Mouse (Mus musculus) T-helper 2 cell (primary cell): ENCODE data around the gene Mcrip1.

ENCODE experiments used
- in situ Hi-C: fragments of 300-600 bp; cut with MboI, MseI; formaldehyde crosslinking; loops from one replicate; pipeline ENCODE4 v1.15.1; 2025; ENCODE audit warnings: high pct_unique_total_duplicates

The Mcrip1 gene

GRCm38 (mm10) chr11:120545964-120546363 lies 3.6 kb downstream of the Mcrip1 start:
- in situ Hi-C loops = no loop called here

DNA sequence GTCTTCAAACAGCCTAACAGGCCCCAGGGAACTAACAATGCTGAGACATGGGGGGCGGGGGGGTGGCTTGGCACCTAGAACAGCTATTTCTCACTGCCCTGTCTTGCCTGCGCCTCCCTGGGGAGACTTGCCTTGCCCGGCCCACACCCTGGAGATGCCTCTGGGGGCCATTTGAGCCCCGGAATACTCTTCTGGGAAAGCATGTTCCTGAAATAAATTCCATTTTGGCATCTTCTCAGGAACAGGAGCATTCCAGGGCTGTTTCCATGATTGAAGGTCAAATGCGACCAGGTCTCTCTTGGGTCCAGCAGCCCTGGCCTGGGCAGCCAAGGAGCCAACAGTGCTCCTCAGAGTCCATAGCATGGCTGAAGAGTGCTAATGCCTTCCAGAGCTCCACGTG lies 7.2 kb downstream of the Mcrip1 start:
- in situ Hi-C loops = no loop called here

GRCm38 (mm10) chr11:120541907-120542306 lies 7.6 kb downstream of the Mcrip1 start:
- in situ Hi-C loops = no loop called here

GRCm38 (mm10) chr11:120539285-120540014 lies 10.1 kb downstream of the Mcrip1 start:
- in situ Hi-C loops = no loop called here

DNA sequence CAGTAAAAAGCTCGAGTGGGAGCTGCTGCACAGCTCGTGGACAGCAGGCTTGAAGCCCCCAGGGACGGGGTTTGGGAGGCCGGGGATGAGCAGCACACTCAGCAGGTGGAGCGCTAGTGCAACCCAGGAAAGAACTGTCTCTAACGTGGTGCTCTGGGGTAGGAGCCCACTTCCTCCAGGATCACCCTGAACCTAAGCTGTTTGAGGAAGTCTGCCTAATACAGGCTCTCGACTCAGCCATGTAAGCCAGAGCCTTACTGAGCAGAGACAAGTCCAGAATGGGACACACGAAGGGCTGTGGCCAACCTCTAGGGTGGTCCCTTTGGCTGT lies 10.6 kb downstream of the Mcrip1 start:
- in situ Hi-C loops = no loop called here

DNA sequence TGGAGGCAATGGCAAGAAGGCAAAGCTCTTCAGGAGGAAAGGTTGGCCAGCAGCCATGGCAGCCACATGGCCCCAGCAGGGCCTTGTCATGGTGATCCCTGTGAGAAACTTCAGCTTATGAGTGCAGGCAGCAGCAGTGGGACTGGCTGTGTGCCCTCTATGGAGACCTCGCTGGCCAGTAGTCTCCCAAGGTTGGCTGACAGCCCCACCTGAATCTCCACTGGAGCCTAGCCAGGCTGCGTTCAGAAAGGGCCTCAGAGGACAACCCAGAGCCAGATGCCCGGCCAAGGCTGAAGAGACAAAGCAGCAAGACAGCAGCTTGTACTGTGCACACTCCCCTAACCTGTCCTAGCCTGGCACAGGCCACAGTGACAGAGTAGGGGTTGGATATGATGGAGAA lies 11.0 kb downstream of the Mcrip1 start:
- in situ Hi-C loops = no loop called here

GRCm38 (mm10) chr11:120535804-120536203 lies 13.7 kb downstream of the Mcrip1 start:
- in situ Hi-C loops = no loop called here

DNA sequence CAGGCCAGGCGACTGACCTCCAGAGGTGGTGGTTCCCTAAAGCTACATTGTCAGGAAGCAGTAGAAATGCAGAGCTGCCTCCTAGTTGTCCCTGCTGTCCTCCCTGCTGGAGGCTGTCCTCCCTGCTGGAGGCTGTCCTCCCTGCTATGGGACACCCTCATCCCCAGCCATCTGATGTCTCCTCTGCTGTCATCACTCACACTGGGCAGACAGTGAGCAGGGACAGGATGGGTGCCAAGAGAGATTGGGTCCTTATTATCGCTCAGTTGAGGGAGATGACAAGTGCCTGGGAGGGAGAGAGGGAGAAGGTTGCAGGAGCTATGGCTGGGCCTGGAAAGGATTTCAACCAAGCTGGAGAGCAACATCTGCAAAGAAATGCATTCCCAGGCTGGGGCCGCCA lies 14.4 kb downstream of the Mcrip1 start:
- in situ Hi-C loops = no loop called here

- in situ Hi-C loops = no loop called here
Observed at GRCm38 (mm10) chr11:120534093-120534492, 15.4 kb downstream of the Mcrip1 start.

GRCm38 (mm10) chr11:120531646-120532045 lies 17.9 kb downstream of the Mcrip1 start:
- in situ Hi-C loops = no loop called here

- in situ Hi-C loops = no loop called here
Observed at GRCm38 (mm10) chr11:120530085-120530964, 19.2 kb downstream of the Mcrip1 start, which contains the start of gene Gcgr. TSS of gene Gcgr (plus strand) at chr11:120530699.

DNA sequence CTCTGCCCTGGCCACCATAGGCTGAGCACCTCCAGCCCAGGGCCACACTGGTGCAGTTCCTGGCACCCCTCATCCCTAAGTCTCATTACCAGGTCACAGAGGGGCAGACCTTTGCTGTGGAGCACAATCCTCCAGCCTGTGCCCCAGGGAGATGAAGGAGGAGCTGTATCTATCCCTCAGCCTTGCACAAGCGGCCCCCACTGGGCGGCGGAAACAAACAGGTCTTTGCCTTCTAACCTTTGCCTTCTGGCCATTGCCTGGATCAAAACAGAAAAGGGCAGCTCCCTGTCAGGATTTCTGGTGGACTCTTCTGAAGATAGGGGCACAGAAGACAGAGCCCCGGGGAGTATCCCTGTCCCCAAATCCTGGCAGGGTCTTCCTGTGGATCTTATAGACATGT lies 20.6 kb downstream of the Mcrip1 start:
- in situ Hi-C loops = no loop called here

DNA sequence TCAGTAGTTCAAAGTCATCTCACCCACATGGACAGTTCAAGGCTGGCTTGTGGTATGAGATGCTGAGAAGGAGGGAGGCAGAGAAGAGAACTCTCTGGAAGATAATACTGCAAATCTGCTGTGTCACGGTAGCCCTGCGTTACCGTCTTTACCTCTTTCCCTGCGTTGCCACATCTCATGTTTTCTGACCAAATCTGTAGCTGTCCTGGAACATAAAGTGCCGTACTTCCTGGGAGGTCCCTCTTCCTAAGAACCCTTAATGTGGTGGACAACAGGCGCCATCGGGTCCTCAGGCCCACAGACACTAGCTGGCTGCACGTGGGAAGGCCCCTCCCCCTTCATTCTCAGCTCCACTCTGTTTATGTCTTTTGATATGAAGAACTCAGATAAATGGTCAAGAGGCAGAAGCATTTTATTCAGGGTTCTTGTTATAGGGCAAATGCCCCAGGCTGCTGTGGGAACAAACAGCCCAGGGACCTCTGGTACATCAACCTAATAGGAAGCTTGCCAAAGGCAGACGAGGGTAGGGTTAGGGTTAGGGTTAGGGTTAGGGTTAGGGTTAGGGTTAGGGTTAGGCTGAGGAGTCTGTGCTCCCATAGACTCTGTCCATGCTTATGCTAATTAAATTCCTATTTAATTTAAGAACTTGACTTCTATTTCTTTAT lies 21.7 kb downstream of the Mcrip1 start:
- in situ Hi-C loops = no loop called here

DNA sequence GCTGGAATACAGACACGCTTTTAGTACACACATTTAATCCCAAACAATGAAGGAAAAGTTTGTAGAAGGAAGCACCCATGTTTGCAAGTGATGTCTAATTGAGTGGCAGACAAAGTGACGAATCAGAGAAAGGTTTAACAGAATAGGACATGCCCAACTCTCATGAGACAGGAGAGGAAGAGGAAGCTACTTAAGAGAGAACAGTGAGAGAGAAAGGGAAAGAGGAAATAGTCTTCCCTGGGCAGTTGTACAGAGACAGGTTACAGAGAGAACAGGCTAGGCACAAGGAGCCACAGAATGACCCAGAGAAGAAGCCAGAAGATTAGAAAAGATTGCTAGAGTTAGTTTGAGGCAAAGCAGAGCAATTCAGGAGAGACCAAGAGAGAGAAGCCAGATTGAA lies 23.6 kb downstream of the Mcrip1 start:
- in situ Hi-C loops = no loop called here

GRCm38 (mm10) chr11:120522581-120522980 lies 26.9 kb downstream of the Mcrip1 start:
- in situ Hi-C loops = no loop called here

GRCm38 (mm10) chr11:120520967-120521540 lies 28.5 kb downstream of the Mcrip1 start:
- in situ Hi-C loops = no loop called here

DNA sequence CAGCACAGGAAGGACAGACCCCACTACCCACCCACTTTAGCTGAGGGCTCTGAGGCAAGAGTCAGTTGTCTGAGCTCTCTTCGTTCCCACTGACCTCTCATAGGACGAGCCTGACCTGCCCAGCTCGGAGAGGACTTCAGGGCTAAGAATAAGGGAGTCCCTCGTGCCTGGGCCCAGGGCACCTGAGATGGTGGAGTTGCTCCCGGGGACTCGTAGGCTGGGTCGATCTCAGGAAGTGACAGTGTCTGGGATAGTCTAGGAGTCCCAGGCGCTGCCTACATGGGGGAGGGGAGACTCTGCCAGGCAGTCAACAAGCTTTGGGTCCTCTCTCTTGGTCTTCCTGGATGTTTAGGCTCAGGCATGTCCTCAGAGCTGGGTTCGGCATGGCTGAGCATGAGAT lies 29.0 kb downstream of the Mcrip1 start:
- in situ Hi-C loops = no loop called here

DNA sequence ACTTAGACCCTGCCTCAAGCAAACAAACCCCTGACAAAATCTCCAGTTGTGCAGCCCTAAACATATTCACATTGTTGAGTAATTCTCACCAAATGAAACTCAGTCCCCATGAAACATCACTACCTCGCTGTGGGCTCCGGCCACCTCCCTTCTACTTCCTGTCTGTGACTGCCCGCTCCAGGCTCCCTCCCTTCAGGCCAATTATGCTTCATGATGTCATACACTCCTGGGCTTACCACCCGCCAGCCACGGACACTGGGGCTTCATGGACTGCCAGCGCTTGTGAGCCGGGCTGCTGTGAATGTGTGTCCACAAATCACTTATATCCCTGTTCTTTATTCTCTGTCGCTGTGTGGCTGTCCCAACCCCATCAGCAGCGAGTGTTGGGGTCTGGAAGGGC lies 29.8 kb downstream of the Mcrip1 start:
- in situ Hi-C loops = no loop called here

- in situ Hi-C loops = no loop called here
Observed at GRCm38 (mm10) chr11:120518558-120518957, 31.0 kb downstream of the Mcrip1 start.

- in situ Hi-C loops = no loop called here
Observed at GRCm38 (mm10) chr11:120518027-120518426, 31.5 kb downstream of the Mcrip1 start.

- in situ Hi-C loops = no loop called here
Observed at GRCm38 (mm10) chr11:120517147-120517546, 32.4 kb downstream of the Mcrip1 start.

- in situ Hi-C loops = no loop called here
Observed at GRCm38 (mm10) chr11:120515611-120516010, 33.9 kb downstream of the Mcrip1 start.
